Mouse (Mus musculus): ENCODE data around the gene Edem2.

The Edem2 gene

GRCm38 (mm10) chr2:155691336-155691722, 37.9 kb downstream of the Edem2 start:
- DNase-seq (ENCODE audit: inconsistent age in 2 of 2, low spot score in 1 of 2): peak in 1 of 2 experiments; percentile 73

- no peak for DNase-seq (ENCODE audit: inconsistent age in 2 of 2, low spot score in 1 of 2)
Observed at GRCm38 (mm10) chr2:155689211-155689610, 40.1 kb downstream of the Edem2 start.

GRCm38 (mm10) chr2:155687746-155688145, 41.5 kb downstream of the Edem2 start:
- DNase-seq (ENCODE audit: inconsistent age in 2 of 2, low spot score in 1 of 2): no peak

- no peak for DNase-seq (ENCODE audit: inconsistent age in 2 of 2, low spot score in 1 of 2)
Observed at GRCm38 (mm10) chr2:155686572-155686971, 42.7 kb downstream of the Edem2 start.

- no peak for DNase-seq (ENCODE audit: inconsistent age in 2 of 2, low spot score in 1 of 2)
Observed at GRCm38 (mm10) chr2:155683821-155684220, 45.5 kb downstream of the Edem2 start.

GRCm38 (mm10) chr2:155683137-155683536, 46.1 kb downstream of the Edem2 start:
- DNase-seq (ENCODE audit: inconsistent age in 2 of 2, low spot score in 1 of 2): no peak

- DNase-seq (ENCODE audit: inconsistent age in 2 of 2, low spot score in 1 of 2): peak in 1 of 2 experiments; percentile 56
Observed at GRCm38 (mm10) chr2:155681874-155682273, 47.4 kb downstream of the Edem2 start.

GRCm38 (mm10) chr2:155681194-155681593, 48.1 kb downstream of the Edem2 start:
- no peak for DNase-seq (ENCODE audit: inconsistent age in 2 of 2, low spot score in 1 of 2)

- DNase-seq (ENCODE audit: inconsistent age in 2 of 2, low spot score in 1 of 2): no peak
Observed at GRCm38 (mm10) chr2:155680591-155680990, 48.7 kb downstream of the Edem2 start.

- no peak for DNase-seq (ENCODE audit: inconsistent age in 2 of 2, low spot score in 1 of 2)
Observed at GRCm38 (mm10) chr2:155679586-155680110, 49.6 kb downstream of the Edem2 start.

GRCm38 (mm10) chr2:155675118-155675517, 54.2 kb downstream of the Edem2 start:
- peak in 1 of 2 experiments; percentile 57 for DNase-seq (ENCODE audit: inconsistent age in 2 of 2, low spot score in 1 of 2)

GRCm38 (mm10) chr2:155673546-155673945, 55.7 kb downstream of the Edem2 start:
- peak; percentile 76 to 89 for DNase-seq (ENCODE audit: inconsistent age in 2 of 2, low spot score in 1 of 2)

- DNase-seq (ENCODE audit: inconsistent age in 2 of 2, low spot score in 1 of 2): peak; percentile 65 to 86
Observed at GRCm38 (mm10) chr2:155671236-155671635, 58.0 kb downstream of the Edem2 start.

GRCm38 (mm10) chr2:155668461-155668860, 60.8 kb downstream of the Edem2 start:
- peak in 1 of 2 experiments; percentile 63 for DNase-seq (ENCODE audit: inconsistent age in 2 of 2, low spot score in 1 of 2)

- no peak for DNase-seq (ENCODE audit: inconsistent age in 2 of 2, low spot score in 1 of 2)
Observed at GRCm38 (mm10) chr2:155667881-155668280, 61.4 kb downstream of the Edem2 start.

GRCm38 (mm10) chr2:155663910-155664460, 65.3 kb downstream of the Edem2 start:
- no peak for DNase-seq (ENCODE audit: inconsistent age in 2 of 2, low spot score in 1 of 2)

- DNase-seq (ENCODE audit: inconsistent age in 2 of 2, low spot score in 1 of 2): peak; percentile 31 to 83
Observed at GRCm38 (mm10) chr2:155663097-155663496, 66.2 kb downstream of the Edem2 start.

- no peak for DNase-seq (ENCODE audit: inconsistent age in 2 of 2, low spot score in 1 of 2)
Observed at GRCm38 (mm10) chr2:155662390-155662789, 66.9 kb downstream of the Edem2 start.

GRCm38 (mm10) chr2:155655759-155656372, 73.4 kb downstream of the Edem2 start:
- DNase-seq (ENCODE audit: inconsistent age in 2 of 2, low spot score in 1 of 2): no peak

- DNase-seq (ENCODE audit: inconsistent age in 2 of 2, low spot score in 1 of 2): no peak
Observed at GRCm38 (mm10) chr2:155652618-155653017, 76.7 kb downstream of the Edem2 start.
